Mouse (Mus musculus): Measurements from ENCODE around the gene Tnrc6b.
"Not testable (repeated sequence)": the region's sequence is repeated elsewhere in the genome, so short reads cannot be mapped to it uniquely, and the experiment has no call there.

Tnrc6b gene

GRCm38 (mm10) chr15:80798367-80799073 lies 87.4 kb downstream of the Tnrc6b start:
- peak; percentile 94 for DNase-seq

- peak; percentile 57 for DNase-seq
These were observed 88.0 kb downstream of the Tnrc6b start for GRCm38 (mm10) chr15:80799074-80799633.

GRCm38 (mm10) chr15:80799634-80800137 lies 88.6 kb downstream of the Tnrc6b start:
- peak; percentile 67 for DNase-seq

GRCm38 (mm10) chr15:80800201-80800600 lies 89.1 kb downstream of the Tnrc6b start:
- no peak for DNase-seq

GRCm38 (mm10) chr15:80800765-80801164 lies 89.7 kb downstream of the Tnrc6b start:
- DNase-seq, result no peak

- no peak for DNase-seq
These were observed 90.5 kb downstream of the Tnrc6b start for GRCm38 (mm10) chr15:80801597-80801996.

GRCm38 (mm10) chr15:80807162-80807561 lies 96.0 kb downstream of the Tnrc6b start:
- DNase-seq, result no peak

GRCm38 (mm10) chr15:80810226-80810625 lies 99.1 kb downstream of the Tnrc6b start:
- DNase-seq, result no peak

GRCm38 (mm10) chr15:80812840-80813239 lies 101.7 kb downstream of the Tnrc6b start:
- no peak for DNase-seq

- DNase-seq, result no peak
These were observed 103.7 kb downstream of the Tnrc6b start for GRCm38 (mm10) chr15:80814792-80815191.

- no peak for DNase-seq
These were observed 111.2 kb downstream of the Tnrc6b start for GRCm38 (mm10) chr15:80822276-80822675.

GRCm38 (mm10) chr15:80831170-80831569 lies 120.1 kb downstream of the Tnrc6b start:
- DNase-seq, result no peak

- no peak for DNase-seq
These were observed 121.7 kb downstream of the Tnrc6b start for GRCm38 (mm10) chr15:80832808-80833207.

- DNase-seq, result no peak
These were observed 125.1 kb downstream of the Tnrc6b start for GRCm38 (mm10) chr15:80836246-80836645.

- peak; percentile 38 for DNase-seq
These were observed 127.7 kb downstream of the Tnrc6b start for GRCm38 (mm10) chr15:80838836-80839235.

- DNase-seq, result peak; percentile 32
These were observed 128.7 kb downstream of the Tnrc6b start for GRCm38 (mm10) chr15:80839653-80840420.

GRCm38 (mm10) chr15:80844262-80844661 lies 133.1 kb downstream of the Tnrc6b start:
- DNase-seq, result no peak

GRCm38 (mm10) chr15:80844926-80845325 lies 133.8 kb downstream of the Tnrc6b start:
- DNase-seq, result no peak

- DNase-seq, result peak; percentile 14
These were observed 138.9 kb downstream of the Tnrc6b start for GRCm38 (mm10) chr15:80850004-80850403.

- no peak for DNase-seq
These were observed 139.8 kb downstream of the Tnrc6b start for GRCm38 (mm10) chr15:80850682-80851475.

GRCm38 (mm10) chr15:80852122-80852521 lies 141.0 kb downstream of the Tnrc6b start:
- no peak for DNase-seq

GRCm38 (mm10) chr15:80852527-80852926 lies 141.4 kb downstream of the Tnrc6b start:
- not testable (repeated sequence) for DNase-seq

GRCm38 (mm10) chr15:80859366-80859765 lies 148.3 kb downstream of the Tnrc6b start:
- no peak for DNase-seq

All from kidney, postnatal 10 days (tissue).